Mouse (Mus musculus) Patski (cell line): ENCODE measurements around the gene Wnt2b. TPM values are rescaled to one million over a fixed set of nuclear protein-coding genes. Genes with fewer than 3 reads are reported as not detected.
A peak's percentile ranks its signal among the peaks of the same experiment; 100 is the strongest.

Source experiments
- ATAC-seq: fragments of 100-300 bp; one replicate; pipeline ENCODE4 v1.8.0; 2021
- CTCF ChIA-PET: fragments of 350-600 bp; sonication (Branson Sonifier 250); formaldehyde crosslinking; loops from one replicate; lab custom pipeline; 2022; ENCODE audit warnings: inconsistent platforms; lab: Charles Lee
- POLR2A ChIA-PET: fragments of 350-600 bp; sonication (Branson Sonifier 250); formaldehyde crosslinking; loops from one replicate; lab custom pipeline; 2022; ENCODE audit warnings: antibody characterized with exemption, inconsistent platforms; lab: Charles Lee
- DNase-seq: peaks from one replicate; pipeline ENCODE4 v3.0.0-alpha.2; 2011; ENCODE audit warnings: low read depth, low spot score
- H3K27me3 ChIP-seq: fragments of 371-371 bp; one replicate; pipeline ENCODE4 v1.5.1; 2021
- CTCF ChIP-seq: fragments of 100-300 bp; IDR thresholded peaks from one replicate; pipeline ENCODE4 v1.5.1; 2021
- in situ Hi-C: fragments of 300-500 bp; cut with MboI; formaldehyde crosslinking; loops from 3 replicates; pipeline ENCODE4 v1.11.1; 2018; ENCODE audit warnings: low pct_unique_long_range_greater_than_20kb, mixed read lengths
- polyA plus RNA-seq: library from polyadenylated mRNA; unstranded; gene quantifications from one replicate; pipeline ENCODE4 v1.2.3, GENCODE M21; 2021

Gene Wnt2b
- polyA plus RNA-seq, 1 experiment from 2014 or later = 1.7 TPM

DNA sequence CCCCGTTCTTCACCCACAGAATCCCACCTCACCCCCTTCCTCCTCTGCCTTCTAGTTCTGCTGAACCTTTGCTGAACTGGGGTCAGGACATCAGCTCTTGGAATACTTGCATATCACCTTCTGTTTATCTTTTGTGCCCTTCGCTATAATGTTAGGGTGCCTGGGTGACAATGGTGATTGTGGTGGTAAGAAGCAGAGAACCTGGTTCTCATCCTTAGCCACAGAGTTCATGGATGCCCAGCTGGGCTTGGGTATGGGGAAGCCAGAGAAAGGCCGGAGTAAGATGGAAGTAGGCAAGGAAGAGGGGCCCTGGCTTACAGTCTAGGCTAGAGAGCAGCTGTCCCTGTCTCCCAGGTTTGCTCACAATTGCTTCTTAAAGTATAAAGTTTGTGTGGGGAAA is 7.6 kb downstream of the Wnt2b start:
- ATAC-seq (no peak), DNase-seq (no peak)
- no peaks in the 10 kb centered on the region for H3K27me3 ChIP-seq
- POLR2A ChIA-PET = interaction anchor here (0.5 kb wide), 1 partner anchor 21 kb away, joined by 4 read pairs; no protein-coding TSS in a partner anchor
- CTCF ChIA-PET = no interaction called here
- TF ChIP-seq CTCF = no peak
- in situ Hi-C loops = no loop called here

- no peak for DNase-seq
- in situ Hi-C loops = no loop called here
- ChIA-PET POLR2A (interaction anchor here (0.7 kb wide), 1 partner anchor 14 kb away, joined by 4 read pairs; no protein-coding TSS in a partner anchor), CTCF (no interaction called here)
- no peak for TF ChIP-seq CTCF
- no peaks in the 10 kb centered on the region for H3K27me3 ChIP-seq
- no peak for ATAC-seq
Measured at GRCm38 (mm10) chr3:104952891-104953670, 8.6 kb downstream of the Wnt2b start.

GRCm38 (mm10) chr3:104950926-104951325 is 10.8 kb downstream of the Wnt2b start:
- in situ Hi-C loops = no loop called here
- ATAC-seq (no peak), DNase-seq (no peak)
- TF ChIP-seq CTCF = no peak
- POLR2A ChIA-PET = no interaction called here
- H3K27me3 ChIP-seq = no peaks in the 10 kb centered on the region
- CTCF ChIA-PET = interaction anchor here (0.9 to 1.2 kb wide), 3 partner anchors 10 to 869 kb away, joined by 3 read pairs; no protein-coding TSS in a partner anchor

DNA sequence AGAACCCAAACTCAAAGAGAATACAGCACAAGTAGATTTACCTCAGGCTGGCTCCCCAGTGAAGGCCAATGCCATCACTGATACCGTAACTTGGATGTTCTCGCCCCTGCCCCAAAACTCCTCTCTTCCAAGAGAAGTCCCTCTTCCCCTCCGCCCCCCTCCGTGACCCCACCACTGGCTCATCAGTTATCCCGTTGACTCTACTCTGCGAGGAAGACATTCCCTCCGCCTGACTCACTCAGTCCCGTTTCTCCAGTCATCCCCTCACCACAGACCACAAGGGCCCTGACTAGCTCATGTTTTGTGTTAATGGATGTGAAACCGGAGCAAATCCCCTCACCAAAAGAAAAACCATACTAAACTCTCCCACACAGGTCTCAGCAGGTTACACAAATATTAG is 16.8 kb downstream of the Wnt2b start:
- in situ Hi-C loops = no loop called here
- no peaks in the 10 kb centered on the region for H3K27me3 ChIP-seq
- no peak for TF ChIP-seq CTCF
- peak; percentile 65 for ATAC-seq
- DNase-seq = peak; percentile 97
- CTCF ChIA-PET = interaction anchor here (0.9 to 1.8 kb wide), 8 partner anchors 14 to 165 kb away, joined by 3 to 6 read pairs (median 3); no protein-coding TSS in a partner anchor
- POLR2A ChIA-PET = interaction anchor here (1.4 to 2.7 kb wide), 3 partner anchors 13 to 156 kb away, joined by 5 to 11 read pairs (median 5); partner anchors contain the start of genes Capza1 and Rhoc

- CTCF ChIA-PET = interaction anchor here (0.9 to 1.5 kb wide), 8 partner anchors 17 to 229 kb away, joined by 3 to 5 read pairs (median 4); no protein-coding TSS in a partner anchor
- no peaks in the 10 kb centered on the region for H3K27me3 ChIP-seq
- POLR2A ChIA-PET = interaction anchor here (1.9 to 2.7 kb wide), 2 partner anchors 14 to 79 kb away, joined by 5 to 11 read pairs; partner anchors contain the start of gene Capza1
- in situ Hi-C loops = no loop called here
- no peak for TF ChIP-seq CTCF
- ATAC-seq = peak; percentile 69
- DNase-seq = peak; percentile 84
Measured at GRCm38 (mm10) chr3:104943333-104943732, 18.4 kb downstream of the Wnt2b start.

DNA sequence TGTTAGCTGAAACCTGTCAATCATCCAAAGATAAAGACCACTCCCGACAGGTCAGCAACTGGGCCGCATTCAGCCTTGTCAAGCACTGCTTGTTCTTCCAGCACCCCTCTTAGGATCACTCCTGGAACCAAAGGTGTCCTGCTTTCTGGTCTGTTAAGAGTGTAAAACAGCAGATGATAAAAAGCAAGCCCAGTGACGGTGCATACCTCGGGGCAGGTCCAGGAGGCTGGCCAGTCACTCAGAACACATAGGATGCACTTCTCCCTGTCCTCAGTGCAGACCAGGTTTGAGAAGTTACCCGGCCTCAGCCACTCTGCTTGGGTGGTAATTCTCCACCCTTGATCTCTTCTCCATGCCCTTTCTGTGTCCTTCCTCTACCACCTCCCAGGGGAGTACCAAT is 19.0 kb downstream of the Wnt2b start:
- ChIA-PET POLR2A (interaction anchor here (1.5 to 2.7 kb wide), 2 partner anchors 14 to 15 kb away, joined by 3 to 11 read pairs; no protein-coding TSS in a partner anchor), CTCF (interaction anchor here (1.3 to 1.5 kb wide), 3 partner anchors 12 to 116 kb away, joined by 3 to 7 read pairs (median 4); no protein-coding TSS in a partner anchor)
- ATAC-seq (peak; percentile 7), DNase-seq (no peak)
- no peaks in the 10 kb centered on the region for H3K27me3 ChIP-seq
- in situ Hi-C loops = no loop called here
- no peak for TF ChIP-seq CTCF

- POLR2A ChIA-PET = interaction anchor here (0.6 to 1.5 kb wide), 6 partner anchors 22 to 326 kb away, joined by 3 to 8 read pairs (median 4); partner anchors contain the start of gene Rhoc
- in situ Hi-C loops = no loop called here
- no peak for TF ChIP-seq CTCF
- peak; percentile 48 for ATAC-seq
- CTCF ChIA-PET = interaction anchor here (0.7 to 8.0 kb wide), 10 partner anchors 8 to 152 kb away, joined by 3 to 65 read pairs (median 3); no protein-coding TSS in a partner anchor
- DNase-seq = peak; percentile 67
- no peaks in the 10 kb centered on the region for H3K27me3 ChIP-seq
Measured at GRCm38 (mm10) chr3:104940691-104941090, 21.0 kb downstream of the Wnt2b start.

GRCm38 (mm10) chr3:104938327-104938726 is 23.4 kb downstream of the Wnt2b start:
- DNase-seq = peak; percentile 44
- ChIA-PET POLR2A (interaction anchor here (0.6 to 1.5 kb wide), 4 partner anchors 14 to 707 kb away, joined by 3 to 4 read pairs (median 4); no protein-coding TSS in a partner anchor), CTCF (interaction anchor here (0.9 to 8.0 kb wide), 7 partner anchors 9 to 94 kb away, joined by 3 to 65 read pairs (median 3); no protein-coding TSS in a partner anchor)
- no peak for TF ChIP-seq CTCF
- ATAC-seq = no peak
- no peaks in the 10 kb centered on the region for H3K27me3 ChIP-seq
- in situ Hi-C loops = no loop called here

DNA sequence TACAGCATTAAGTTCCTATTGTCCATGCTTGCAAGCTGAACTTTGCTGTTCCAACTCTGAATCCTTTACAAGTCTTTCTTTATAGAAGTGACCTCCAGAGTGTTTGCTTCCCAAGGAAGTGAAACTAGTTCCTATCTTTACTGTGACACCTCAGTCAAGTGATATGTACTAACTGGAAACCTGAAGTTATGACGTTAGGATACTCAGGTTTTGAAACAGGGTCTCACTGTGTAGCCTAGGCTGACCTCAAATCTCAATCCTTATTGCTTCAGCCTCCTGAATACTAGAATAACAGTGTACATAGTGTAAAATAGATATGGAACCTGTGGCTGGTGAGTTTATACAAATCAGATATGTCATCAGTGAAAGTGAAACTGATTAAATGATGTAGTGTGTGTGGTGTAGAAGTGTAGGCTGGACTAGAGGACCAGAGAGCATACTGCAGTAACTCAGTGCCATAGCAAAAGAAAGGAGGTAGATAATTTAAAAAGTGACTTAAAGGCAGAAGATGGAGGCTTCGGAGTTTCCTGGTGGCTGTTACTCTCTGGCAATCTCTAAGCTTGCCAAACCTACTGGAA is 23.9 kb downstream of the Wnt2b start:
- no peaks in the 10 kb centered on the region for H3K27me3 ChIP-seq
- TF ChIP-seq CTCF = no peak
- ATAC-seq (no peak), DNase-seq (no peak)
- POLR2A ChIA-PET = interaction anchor here (1.1 to 1.5 kb wide), 3 partner anchors 21 to 706 kb away, joined by 3 to 4 read pairs (median 3); no protein-coding TSS in a partner anchor
- in situ Hi-C loops = no loop called here
- CTCF ChIA-PET = interaction anchor here (0.9 to 8.0 kb wide), 9 partner anchors 9 to 94 kb away, joined by 3 to 65 read pairs (median 3); no protein-coding TSS in a partner anchor

DNA sequence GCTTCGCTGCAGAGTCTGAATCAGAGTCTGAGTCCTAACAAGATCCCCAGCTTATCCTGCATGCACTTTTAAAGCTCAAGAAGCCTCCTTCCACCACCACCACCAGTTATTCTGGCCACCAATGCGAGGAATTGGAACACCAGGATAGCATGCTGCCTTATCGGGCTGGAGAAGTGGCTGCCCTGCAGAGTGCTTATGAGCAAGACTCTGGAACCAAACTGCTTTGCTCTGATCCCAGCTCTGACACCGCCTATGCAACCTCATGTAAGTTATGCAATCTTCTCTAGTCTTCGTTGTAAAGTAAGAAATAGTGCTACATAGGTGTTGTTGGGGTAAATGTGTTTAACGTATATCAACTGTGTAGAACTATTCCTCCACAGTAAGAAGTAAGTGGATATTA is 32.3 kb downstream of the Wnt2b start:
- TF ChIP-seq CTCF = no peak
- ATAC-seq (no peak), DNase-seq (no peak)
- no peaks in the 10 kb centered on the region for H3K27me3 ChIP-seq
- in situ Hi-C loops = no loop called here
- ChIA-PET CTCF (interaction anchor here (1.0 to 3.8 kb wide), 8 partner anchors 9 to 215 kb away, joined by 3 to 13 read pairs (median 4); no protein-coding TSS in a partner anchor), POLR2A (interaction anchor here (0.9 kb wide), 1 partner anchor 13 kb away, joined by 3 read pairs; no protein-coding TSS in a partner anchor)
